Mouse (Mus musculus) lung, embryonic 16.5 days (tissue): ENCODE measurements at regions not wholly inside any gene's neighbourhood (a gene's known extent, or its start where the extent isn't known, plus 50 kb on each side); places are given as distances from the start of the nearest gene placed in this dataset.

Experiments used
- ATAC-seq: fragments of 200-750 bp; cut with Nextera tagmentation; 2 replicates; pipeline ENCODE4 v1.8.0; 2017; ENCODE audit warnings: low read depth, mild to moderate bottlenecking, moderate library complexity
- H3K27ac ChIP-seq: fragments of 300-500 bp; sonication (generic); 2 replicates; pipeline ENCODE4 v1.5.1; 2014; ENCODE audit warnings: mild to moderate bottlenecking, control low read depth, low read length
- H3K27me3 ChIP-seq: fragments of 300-500 bp; sonication (generic); 2 replicates; pipeline ENCODE4 v1.6.1; 2014; ENCODE audit warnings: low read depth, low read length, mixed read lengths; ENCODE audit not compliant: control insufficient read depth, insufficient read depth
- H3K36me3 ChIP-seq: fragments of 300-500 bp; sonication (generic); 2 replicates; pipeline ENCODE4 v1.6.1; 2014; ENCODE audit warnings: low read length; ENCODE audit not compliant: control insufficient read depth, insufficient read depth
- H3K4me1 ChIP-seq: fragments of 300-500 bp; sonication (generic); replicated peaks from 2 replicates; pipeline ENCODE4 v1.6.1; 2014; ENCODE audit warnings: low read length, mixed read lengths; ENCODE audit not compliant: control insufficient read depth, insufficient read depth
- H3K4me2 ChIP-seq: fragments of 300-500 bp; sonication (generic); 2 replicates; pipeline ENCODE4 v1.6.1; 2014; ENCODE audit warnings: low read depth, low read length, control low read depth
- H3K4me3 ChIP-seq: fragments of 300-500 bp; sonication (generic); 2 replicates; pipeline ENCODE4 v1.5.1; 2014; ENCODE audit warnings: mild to moderate bottlenecking, low read length, control low read depth
- H3K9ac ChIP-seq: fragments of 300-500 bp; sonication (generic); 2 replicates; pipeline ENCODE4 v1.6.1; 2014; ENCODE audit warnings: low read length, control low read depth
- H3K9me3 ChIP-seq: fragments of 300-500 bp; sonication (generic); 2 replicates; pipeline ENCODE4 v1.6.1; 2016; ENCODE audit warnings: low read length; ENCODE audit not compliant: control insufficient read depth
- WGBS: fragments of 180-500 bp; shearing (Covaris S2); extraction: QIAGEN DNeasy Blood & Tissue Kit; methylation state at CpG from one replicate; pipeline ENCODE4 v1.1.7; 2014; 5-methylcytosine and 5-hydroxymethylcytosine counted together

DNA sequence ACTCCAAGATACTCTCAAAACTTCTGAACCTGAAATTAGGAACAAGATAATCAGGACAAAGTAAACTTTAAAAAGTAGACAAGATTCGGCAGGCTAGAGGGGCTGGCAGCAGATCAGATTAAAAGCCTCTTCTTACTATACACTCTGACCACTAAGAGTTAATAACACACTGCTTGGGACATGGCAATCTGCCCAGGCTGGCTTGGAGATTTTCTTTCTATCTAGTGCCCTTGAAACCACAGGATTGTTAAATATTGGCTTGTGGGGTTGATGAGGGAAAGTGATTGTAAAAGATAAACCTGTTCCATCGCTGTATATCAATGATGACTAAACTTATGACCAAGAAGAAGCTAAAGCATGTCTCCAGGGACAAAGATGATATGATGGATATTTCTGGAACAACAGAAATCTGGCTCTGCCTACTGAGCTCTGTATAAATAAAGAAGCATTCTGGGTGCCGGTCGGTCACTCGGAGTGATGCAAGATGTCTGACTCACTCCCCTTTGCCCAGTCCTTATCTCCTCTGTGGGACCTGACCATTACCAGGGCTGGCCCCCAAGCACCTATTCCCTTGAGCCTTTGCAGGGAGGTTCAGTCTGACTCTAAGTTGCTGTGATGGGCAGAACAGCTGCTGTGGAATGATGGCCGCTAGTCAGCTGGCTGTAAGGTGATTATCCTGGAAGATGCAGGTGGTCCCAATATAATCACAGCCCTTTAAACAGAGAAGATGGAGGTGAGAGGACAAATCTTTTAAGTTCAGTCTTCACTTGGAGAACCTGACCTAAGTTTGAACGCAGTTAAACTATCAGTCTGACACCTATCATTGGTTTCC, 126.5 kb upstream of the Rapgef5 start:
- 31% methylated on average over 7 of the region's 7 CpGs for WGBS
- H3K36me3 ChIP-seq, result no peaks in the 10 kb centered on the region

GRCm38 (mm10) chr12:117397512-117397911, 118.8 kb upstream of the Rapgef5 start:
- Histone ChIP-seq H3K4me1 (no peaks in the 10 kb centered on the region), H3K9me3 (no peaks in the 10 kb centered on the region), H3K4me3 (no peak overlapping the region), H3K4me2 (no peak overlapping the region), H3K27me3 (no peaks in the 10 kb centered on the region), H3K36me3 (no peaks in the 10 kb centered on the region), H3K9ac (no peak overlapping the region), H3K27ac (no peak overlapping the region)
- 86% methylated on average over 3 of the region's 3 CpGs for WGBS
- no peak for ATAC-seq

More for the DNA sequence above, 126.5 kb upstream of the Rapgef5 start:
- H3K4me2 ChIP-seq, result no peak overlapping the region
- no peaks in the 10 kb centered on the region for H3K27me3 ChIP-seq
- H3K4me1 ChIP-seq, result peaks cover 11% of the 10 kb centered on the region
- peak; percentile 53; the same call in 1 of the 2 replicates for ATAC-seq
- no peak overlapping the region for H3K27ac ChIP-seq
- H3K9me3 ChIP-seq, result no peaks in the 10 kb centered on the region
- H3K4me3 ChIP-seq, result no peak overlapping the region
- no peak overlapping the region for H3K9ac ChIP-seq

- no peak overlapping the region for H3K4me2 ChIP-seq
- H3K9me3 ChIP-seq, result no peaks in the 10 kb centered on the region
- peak overlapping the region; percentile 6 for H3K27ac ChIP-seq
- 0 out of 2 replicates have a peak, but pooled peaks cover 3% of the 10 kb centered on the region for H3K4me1 ChIP-seq
- 10% methylated on average over 7 of the region's 7 CpGs for WGBS
- no peak overlapping the region for H3K9ac ChIP-seq
- H3K36me3 ChIP-seq, result no peaks in the 10 kb centered on the region
- peak; percentile 60; the same call in 1 of the 2 replicates for ATAC-seq
- no peak overlapping the region for H3K4me3 ChIP-seq
- no peaks in the 10 kb centered on the region for H3K27me3 ChIP-seq
Measured at GRCm38 (mm10) chr12:117403513-117404156, 112.6 kb upstream of the Rapgef5 start.

DNA sequence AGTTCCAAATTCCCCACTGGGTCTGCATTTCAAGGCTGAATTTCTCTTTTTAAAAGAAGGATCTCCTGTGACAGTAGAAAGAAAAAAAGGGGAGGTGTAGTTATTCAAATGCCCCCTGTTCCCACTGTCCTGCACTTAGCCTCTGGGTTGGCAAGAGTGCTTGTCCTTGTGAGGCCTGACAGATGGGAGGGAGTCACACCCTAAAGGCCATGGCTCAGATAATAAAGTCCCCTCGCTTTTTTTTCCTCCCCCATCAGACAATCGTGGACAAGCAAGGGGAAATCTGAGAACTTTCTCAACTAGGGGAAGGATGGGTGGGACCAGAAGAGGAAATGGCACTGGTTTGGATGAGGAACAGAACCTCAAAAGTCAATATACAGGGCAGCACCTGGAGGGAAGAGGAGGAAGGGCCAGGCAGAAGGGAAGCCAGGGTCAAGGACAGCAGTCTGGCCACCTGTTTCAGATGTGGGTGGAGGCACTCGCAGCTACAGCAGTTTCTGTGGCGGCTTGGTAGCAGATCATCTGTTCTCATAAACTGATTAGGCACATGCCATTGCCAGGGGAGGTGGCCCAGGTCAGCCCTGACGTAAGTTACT, 112.0 kb upstream of the Rapgef5 start:
- no peak overlapping the region for H3K4me3 ChIP-seq
- WGBS, result 35% methylated on average over 5 of the region's 5 CpGs
- H3K9ac ChIP-seq, result no peak overlapping the region
- H3K9me3 ChIP-seq, result no peaks in the 10 kb centered on the region
- no peaks in the 10 kb centered on the region for H3K36me3 ChIP-seq
- H3K27ac ChIP-seq, result peak overlapping the region; percentile 6
- no peaks in the 10 kb centered on the region for H3K27me3 ChIP-seq
- H3K4me2 ChIP-seq, result no peak overlapping the region
- ATAC-seq, result peak; percentile 66
- 0 out of 2 replicates have a peak, but pooled peaks cover 3% of the 10 kb centered on the region for H3K4me1 ChIP-seq

GRCm38 (mm10) chr12:117406832-117407231, 109.4 kb upstream of the Rapgef5 start:
- WGBS, result 66% methylated on average over 9 of the region's 9 CpGs
- Histone ChIP-seq H3K4me2 (no peak overlapping the region), H3K9ac (no peak overlapping the region), H3K27ac (no peak overlapping the region), H3K4me1 (peaks cover 11% of the 10 kb centered on the region), H3K27me3 (no peaks in the 10 kb centered on the region), H3K4me3 (no peak overlapping the region), H3K36me3 (no peaks in the 10 kb centered on the region), H3K9me3 (no peaks in the 10 kb centered on the region)
- ATAC-seq, result no peak

GRCm38 (mm10) chr12:117410604-117411003, 105.7 kb upstream of the Rapgef5 start:
- Histone ChIP-seq H3K4me1 (peaks cover 29% of the 10 kb centered on the region), H3K9me3 (no peaks in the 10 kb centered on the region), H3K4me3 (no peak overlapping the region), H3K27me3 (no peaks in the 10 kb centered on the region), H3K36me3 (no peaks in the 10 kb centered on the region), H3K4me2 (no peak overlapping the region), H3K9ac (no peak overlapping the region), H3K27ac (peak overlapping the region; percentile 35)
- WGBS, result 10% methylated on average over 1 of the region's 1 CpGs
- peak; percentile 53 for ATAC-seq

- Histone ChIP-seq H3K4me1 (peaks cover 29% of the 10 kb centered on the region), H3K4me2 (no peak overlapping the region), H3K9ac (no peak overlapping the region), H3K36me3 (no peaks in the 10 kb centered on the region), H3K27me3 (no peaks in the 10 kb centered on the region), H3K27ac (peak overlapping the region; percentile 90; the same call in 1 of the 2 replicates), H3K4me3 (no peak overlapping the region), H3K9me3 (no peaks in the 10 kb centered on the region)
- WGBS, result 31% methylated on average over 6 of the region's 6 CpGs
- ATAC-seq, result 0 out of 2 replicates have a peak, but pooled peaks have one; percentile 18
Measured at GRCm38 (mm10) chr12:117412257-117412656, 104.0 kb upstream of the Rapgef5 start.

DNA sequence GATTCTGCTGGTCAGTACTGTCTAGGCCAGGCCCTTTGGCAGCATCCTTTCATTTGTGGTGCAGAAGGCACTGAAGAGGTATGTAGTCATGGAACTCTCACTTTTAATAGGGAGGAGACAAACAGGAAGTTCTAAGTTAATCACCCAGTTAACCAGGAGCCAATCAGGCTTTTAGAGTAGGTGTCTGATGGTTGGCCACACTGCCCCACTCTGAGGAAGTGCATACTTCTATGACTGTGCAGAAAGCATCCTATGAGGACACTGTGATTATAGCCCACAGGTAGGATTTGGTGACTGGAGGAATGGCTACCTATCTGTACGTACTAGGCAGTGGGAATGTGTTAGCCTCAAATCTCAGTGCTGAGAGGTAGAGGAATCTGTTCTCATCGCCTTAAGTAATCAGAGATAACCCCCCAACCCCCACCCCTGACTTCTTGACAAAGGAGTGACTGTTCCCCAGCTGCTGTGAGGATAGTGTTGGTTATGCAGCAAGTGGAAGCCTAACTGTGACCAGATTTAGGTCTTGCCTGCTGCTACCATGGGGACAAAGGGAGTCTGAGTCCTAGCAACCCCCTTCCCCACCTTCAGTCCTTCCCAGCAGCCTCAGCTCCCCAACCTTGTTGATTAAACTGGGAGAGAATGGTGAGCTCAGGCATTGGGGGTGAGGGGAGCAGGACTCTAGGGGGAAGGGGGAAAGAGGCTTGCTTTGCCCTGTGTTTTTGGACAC, 103.3 kb upstream of the Rapgef5 start:
- WGBS, result 47% methylated on average over 2 of the region's 2 CpGs
- Histone ChIP-seq H3K36me3 (no peaks in the 10 kb centered on the region), H3K27ac (peak overlapping the region; percentile 90), H3K9ac (0 out of 2 replicates have a peak overlapping the region, but pooled peaks have one; percentile 33), H3K4me2 (no peak overlapping the region), H3K4me1 (peaks cover 29% of the 10 kb centered on the region), H3K4me3 (no peak overlapping the region), H3K9me3 (no peaks in the 10 kb centered on the region), H3K27me3 (no peaks in the 10 kb centered on the region)
- ATAC-seq, result peak; percentile 50
